Mouse (Mus musculus) megakaryocyte progenitor cell, adult 5-6 weeks (primary cell): ENCODE measurements at regions not wholly inside any gene's neighbourhood (a gene's known extent, or its start where the extent isn't known, plus 50 kb on each side); places are given as distances from the start of the nearest gene placed in this dataset.
"Not testable (repeated sequence)": the region's sequence is repeated elsewhere in the genome, so short reads cannot be mapped to it uniquely, and the experiment has no call there.

ENCODE experiments used
- ATAC-seq: replicated peaks from 2 replicates; pipeline ENCODE4 v1.8.0; 2016; ENCODE audit warnings: mild to moderate bottlenecking, moderate TSS enrichment, inconsistent platforms; ENCODE audit not compliant: poor library complexity

DNA sequence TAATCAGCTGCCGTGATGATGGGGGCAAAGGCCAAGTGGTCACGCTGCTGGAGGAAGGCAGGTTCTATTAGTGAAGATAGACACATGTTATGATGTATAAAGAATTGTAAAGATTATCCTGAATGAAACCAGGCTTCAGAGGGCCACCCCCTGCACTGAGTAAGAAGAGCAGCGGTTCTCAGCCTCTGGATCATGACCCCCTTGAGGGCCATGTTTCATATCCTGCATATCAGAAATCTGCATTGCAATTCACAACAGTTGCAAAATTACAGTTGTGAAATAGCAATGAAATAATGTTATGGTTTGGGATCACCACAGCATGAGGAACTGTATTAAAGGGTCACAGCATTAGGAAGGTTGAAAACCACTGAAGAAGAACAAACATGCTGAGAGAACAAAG lies 162.5 kb upstream of the Zranb2 start:
- ATAC-seq: peak; percentile 92

DNA sequence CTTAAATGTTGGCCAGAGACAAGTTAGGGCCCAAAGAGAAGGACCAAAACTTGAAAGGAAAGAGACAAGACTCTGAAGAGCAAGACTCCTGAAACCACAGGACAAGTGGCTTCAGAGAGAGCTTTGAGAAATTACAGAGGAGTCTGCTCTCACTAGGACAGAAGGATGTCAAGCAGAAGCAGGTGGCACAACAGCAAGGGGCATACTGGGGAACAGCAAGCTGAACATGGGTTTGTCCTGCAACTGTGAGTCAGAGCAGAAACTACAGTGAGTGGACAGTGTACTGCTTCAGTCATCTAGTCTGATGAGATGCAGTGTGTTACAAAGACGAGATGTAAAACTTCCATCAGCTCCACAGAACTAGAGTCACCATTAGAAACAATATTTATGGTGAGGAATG lies 160.6 kb upstream of the Zranb2 start:
- ATAC-seq: no peak

DNA sequence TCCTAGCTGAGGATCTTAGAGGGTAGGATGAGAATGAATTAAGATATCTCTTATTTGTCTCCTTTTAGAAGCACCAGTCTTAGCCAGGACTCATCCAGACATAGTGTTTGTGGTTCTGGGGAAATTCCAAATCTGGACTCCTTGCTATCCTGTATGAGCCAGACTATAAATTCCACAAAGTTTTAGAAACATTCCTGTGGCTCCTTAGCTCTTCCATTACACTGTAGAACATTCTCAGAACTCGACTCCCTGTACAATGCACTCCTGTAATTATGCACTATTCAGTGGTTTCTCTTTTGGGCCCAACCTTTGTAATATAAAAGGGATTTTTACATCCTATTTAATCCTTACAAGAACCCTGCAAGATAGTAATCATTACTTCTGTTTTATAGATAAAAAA lies 159.8 kb upstream of the Zranb2 start:
- no peak for ATAC-seq

DNA sequence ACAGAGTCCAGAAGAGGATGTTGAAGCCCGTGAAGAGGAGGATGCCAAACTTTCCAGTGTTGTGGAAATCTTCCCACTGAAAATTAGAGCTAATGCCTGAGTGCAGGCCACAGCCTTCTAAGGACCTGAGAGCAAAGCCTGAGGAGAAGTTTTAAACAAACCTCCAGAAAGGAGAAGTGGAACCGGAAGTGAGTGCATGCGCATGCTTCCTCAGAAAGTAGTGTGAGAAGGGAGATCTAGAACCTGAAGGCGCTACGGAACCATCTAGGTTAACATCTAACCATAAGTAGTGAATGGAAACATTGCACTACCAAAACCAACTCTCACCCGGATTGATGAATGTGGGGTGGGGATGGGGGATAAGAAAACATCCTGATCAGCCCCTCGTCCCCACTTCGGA lies 156.4 kb upstream of the Zranb2 start:
- ATAC-seq: peak; percentile 98

DNA sequence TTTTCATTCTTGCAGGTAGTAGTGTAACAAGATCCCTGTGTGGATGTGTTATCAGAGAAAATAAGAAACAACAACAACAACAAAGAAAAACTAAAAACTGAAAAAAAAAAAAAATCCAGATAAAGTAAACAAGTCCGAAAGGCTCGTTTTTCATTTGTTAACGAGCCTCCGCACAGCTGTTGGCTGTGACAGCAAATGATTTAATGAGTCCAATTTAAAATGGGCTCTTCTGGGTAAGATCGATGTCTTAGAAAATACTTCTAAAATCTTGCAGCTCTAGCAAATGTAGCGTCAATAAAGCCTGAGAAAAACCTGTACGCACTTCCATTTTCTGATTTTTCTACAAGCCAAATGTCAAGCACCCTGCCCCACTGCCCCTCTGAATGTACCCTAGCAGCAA lies 155.8 kb upstream of the Zranb2 start:
- ATAC-seq: no peak

DNA sequence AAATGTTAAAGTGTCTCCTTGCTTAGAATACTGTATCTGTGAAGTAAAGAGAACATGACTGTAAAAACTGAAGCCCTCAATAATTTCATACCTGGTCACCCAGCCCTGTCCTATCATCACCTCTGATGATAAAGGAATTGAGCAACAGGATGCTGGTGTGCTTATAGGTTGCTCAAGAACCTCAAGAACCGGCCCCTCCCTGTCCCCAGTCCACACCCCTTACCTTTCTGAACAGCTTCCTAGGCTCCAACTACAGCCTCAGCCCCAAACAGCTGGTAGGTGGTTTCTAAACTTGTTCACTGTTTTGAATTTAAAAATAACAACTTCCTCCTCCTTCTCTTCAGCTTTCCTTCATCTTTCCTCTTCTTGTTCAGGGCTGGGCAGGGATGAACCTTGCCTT lies 142.1 kb upstream of the Zranb2 start:
- no peak for ATAC-seq

DNA sequence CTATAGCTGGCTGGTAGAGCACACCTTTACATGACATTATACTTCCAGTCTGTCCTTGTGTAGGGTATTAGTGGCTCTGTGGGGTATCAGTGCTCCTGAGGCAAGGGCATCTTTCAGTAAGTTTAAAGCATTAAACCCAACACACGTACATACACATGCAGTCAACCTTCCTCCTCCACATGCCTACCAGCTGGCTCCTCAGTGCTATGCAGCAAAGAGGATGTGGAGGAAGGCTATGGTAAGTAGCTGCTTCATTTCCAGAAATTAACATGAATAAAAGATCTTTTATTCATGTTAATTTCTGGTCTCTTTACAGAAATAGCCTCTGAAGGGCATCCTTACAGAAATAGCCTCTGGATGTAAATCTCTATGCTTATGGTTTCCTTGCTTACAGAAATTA lies 140.1 kb upstream of the Zranb2 start:
- ATAC-seq: no peak

DNA sequence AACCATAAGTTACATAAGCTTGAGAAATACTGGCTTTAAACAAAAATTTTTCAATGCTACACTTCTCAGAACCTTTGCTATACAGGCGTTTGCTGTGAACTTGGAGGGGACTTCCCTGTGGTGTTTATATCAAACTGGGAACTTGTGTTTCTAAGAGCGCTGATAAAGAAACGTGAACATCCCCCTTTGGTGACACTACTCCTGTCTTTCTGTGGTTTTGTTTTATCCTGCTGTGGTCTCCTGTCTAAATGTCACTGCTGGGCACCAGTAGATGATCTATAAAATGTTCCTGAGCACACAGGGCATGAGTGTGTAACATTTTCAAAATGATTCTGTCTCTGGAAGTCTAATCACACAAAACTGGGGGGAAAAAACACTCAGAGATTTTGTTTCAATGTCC lies 134.1 kb upstream of the Zranb2 start:
- ATAC-seq: peak; percentile 61

DNA sequence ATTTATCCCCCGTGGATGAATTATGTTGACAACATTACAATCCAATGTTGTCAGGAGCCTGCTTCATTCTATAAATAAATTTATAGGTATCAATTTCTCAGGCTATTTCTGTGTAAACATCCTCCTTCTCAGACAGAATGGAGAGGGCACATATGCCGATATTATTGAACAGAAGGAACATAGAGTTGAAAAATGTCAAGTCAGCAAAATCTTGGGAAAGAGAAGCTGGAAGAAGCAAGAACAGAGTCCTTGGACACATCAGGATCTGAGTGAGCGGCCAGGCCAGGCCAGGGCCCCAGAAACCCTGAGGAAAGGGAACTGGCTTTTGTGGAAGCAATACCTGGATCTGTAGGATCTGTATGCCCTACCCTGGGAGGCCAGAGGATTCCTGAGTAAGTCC lies 129.9 kb upstream of the Zranb2 start:
- ATAC-seq: no peak

DNA sequence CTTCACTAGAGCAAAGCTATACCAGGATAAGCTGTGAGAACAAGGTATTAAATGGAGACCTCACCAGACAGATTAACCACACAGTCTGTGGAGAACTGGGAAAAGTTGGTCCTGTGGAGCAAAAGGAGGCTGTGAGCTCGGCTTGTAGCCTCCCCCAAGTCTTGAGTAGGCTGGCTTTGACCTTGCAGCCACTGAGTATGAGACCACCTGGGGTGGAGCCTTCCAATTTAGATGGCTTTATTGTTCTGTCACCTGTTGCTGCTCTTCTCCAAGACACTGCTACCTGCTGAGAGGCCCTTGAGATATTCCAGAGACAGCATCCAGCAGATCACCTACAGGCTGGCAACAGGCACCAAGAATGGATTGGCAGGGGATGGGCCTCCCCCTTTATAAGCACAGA lies 110.5 kb upstream of the Zranb2 start:
- ATAC-seq: not testable (repeated sequence)

DNA sequence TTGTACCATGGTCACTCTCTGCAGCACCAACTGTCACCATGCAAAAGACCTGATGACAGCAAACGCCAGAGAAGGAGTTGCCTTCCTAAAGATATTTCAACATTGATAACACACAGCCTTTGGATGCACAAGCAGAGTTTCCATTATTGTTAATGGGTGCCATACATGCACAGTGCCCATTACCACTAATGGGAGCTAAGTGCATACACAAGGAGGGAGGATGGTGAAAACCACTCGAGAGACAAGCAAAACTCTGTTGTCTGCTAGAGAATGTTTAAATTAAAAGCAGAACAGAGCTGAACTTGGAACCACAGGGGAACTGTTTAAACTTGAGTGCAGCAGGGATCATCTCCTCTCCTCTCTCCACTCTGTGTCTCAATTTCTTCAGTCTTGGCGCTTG lies 107.2 kb upstream of the Zranb2 start:
- no peak for ATAC-seq

DNA sequence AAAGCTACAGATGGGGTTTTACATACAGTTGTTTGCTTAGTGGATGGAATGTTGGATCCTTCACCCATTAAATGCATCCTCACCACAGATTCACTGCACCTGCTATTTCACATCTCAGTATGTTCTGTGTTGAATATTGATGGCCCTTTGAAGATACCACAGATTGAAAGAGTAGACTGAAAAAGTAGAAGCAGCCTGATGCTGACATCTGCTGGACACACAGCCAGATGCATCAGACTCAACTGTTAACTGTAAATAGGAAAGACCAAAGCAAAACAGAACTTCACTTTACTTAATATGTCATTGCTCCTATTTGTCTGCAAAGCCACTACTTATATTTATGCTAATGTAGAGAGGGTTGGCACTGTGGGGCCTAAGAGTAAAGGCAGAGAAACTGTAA lies 84.2 kb upstream of the Zranb2 start:
- ATAC-seq: peak; percentile 80

DNA sequence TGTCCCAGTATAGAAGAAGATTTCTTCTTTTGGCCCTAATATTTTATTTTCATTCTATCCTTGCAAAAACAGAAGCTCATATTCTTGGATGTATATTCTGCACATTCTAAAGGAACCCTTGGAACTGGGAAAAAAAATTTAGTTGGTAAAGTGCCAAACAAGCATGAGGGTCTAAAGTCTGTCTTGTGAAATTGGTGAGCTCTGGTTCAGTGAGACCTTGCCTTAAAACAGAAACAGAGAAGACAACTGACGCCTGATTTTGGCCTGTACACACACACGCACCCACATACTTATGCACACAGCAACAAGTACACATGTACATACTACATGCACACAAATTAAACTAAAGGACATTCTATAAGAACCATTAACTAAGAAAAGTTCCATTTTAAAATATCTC lies 62.4 kb upstream of the Zranb2 start:
- no peak for ATAC-seq

DNA sequence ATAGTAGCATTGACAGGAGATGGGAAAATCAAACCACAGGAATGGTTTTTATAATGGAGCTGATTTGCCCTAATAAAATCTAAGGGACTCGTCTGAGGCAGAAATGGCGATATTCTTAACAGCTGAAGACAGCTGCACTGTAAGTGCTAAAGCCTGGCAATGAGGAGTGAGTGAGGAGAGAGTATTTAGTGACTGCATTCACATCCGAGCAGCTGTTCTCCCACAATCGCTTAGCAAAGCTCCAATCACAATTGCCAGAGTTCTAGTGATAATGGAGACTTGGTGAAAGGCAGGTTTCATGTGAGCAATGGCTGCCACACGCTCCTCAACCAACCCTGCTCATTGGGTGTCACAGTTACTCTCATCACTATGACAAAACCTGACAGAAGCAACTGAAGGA lies 61.3 kb upstream of the Zranb2 start:
- ATAC-seq: no peak

DNA sequence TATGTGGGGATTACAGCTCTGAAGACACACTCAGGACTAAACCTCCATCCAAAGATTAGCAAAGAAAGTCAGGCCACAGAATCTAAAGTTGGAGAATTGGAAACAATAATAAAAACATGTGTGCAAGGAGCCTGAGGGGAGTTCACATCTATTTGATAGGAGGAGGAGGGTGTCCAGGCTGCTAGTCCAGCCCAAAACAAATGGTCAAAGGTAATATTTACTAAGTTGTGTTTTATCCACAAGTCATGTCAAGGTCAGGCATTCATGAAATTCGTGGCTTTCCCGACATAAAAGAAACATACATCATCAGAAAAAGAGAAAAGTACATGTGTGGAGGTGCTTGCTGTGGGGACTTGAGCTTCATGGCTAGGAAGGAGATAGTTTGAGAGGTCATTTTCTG lies 56.2 kb upstream of the Zranb2 start:
- no peak for ATAC-seq
